Mouse (Mus musculus): ENCODE results near the gene Sertad3. TPM values are rescaled to one million over a fixed set of nuclear protein-coding genes. Genes with fewer than 3 reads are reported as not detected.
"Not testable (repeated sequence)": the region's sequence is repeated elsewhere in the genome, so short reads cannot be mapped to it uniquely, and the experiment has no call there.

Gene Sertad3
- polyA plus RNA-seq, 1 experiment from 2014 or later: 25.1 TPM

DNA sequence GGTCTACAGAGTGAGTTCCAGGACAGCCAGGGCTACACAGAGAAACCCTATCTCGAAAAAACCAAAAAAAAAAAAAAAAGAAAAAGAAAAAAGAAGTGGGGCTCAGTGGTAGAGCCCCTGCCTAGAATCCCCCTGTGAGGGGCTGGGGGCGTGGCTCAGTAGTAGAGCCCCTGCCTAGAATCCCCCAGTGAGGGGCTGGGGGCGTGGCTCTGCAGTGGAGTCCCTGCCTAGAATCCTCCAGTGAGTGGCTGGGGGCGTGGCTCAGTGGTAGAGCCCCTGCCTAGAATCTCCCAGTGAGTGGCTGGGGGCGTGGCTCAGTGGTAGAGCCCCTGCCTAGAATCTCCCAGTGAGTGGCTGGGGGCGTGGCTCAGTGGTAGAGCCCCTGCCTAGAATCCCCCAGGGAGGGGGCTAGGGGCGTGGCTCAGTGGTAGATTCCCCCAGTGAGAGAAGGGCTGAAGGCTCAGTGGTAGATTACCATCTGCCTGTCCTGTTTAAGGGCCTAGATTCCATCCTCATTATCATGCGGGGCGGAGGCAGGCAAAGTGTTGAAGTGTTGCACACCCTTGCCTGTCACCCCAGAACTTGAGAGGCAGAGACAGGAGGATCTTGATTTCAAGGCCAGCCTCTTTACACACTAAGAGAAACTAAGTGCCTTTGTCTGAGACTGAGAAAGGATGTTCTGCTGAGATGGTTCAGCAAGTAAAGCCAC, 21.2 kb downstream of the Sertad3 start:
- H3K27ac ChIP-seq (ENCODE audit: low read depth, low read length); H3K9me3 ChIP-seq (ENCODE audit: control insufficient read depth, low read length); H3K36me3 ChIP-seq (ENCODE audit: control insufficient read depth, insufficient read depth, low read length); H3K4me3 ChIP-seq (ENCODE audit: low read length); H3K4me2 ChIP-seq (replicated peaks; ENCODE audit: low read depth, low read length); ATAC-seq (ENCODE audit: low FRiP score, low TSS enrichment); H3K9ac ChIP-seq (ENCODE audit: low read depth, low read length); H3K27me3 ChIP-seq (ENCODE audit: control insufficient read depth, insufficient read depth, low read length): not testable (repeated sequence)
- 92% methylated on average over 9 of the region's 9 CpGs for WGBS
- H3K4me1 ChIP-seq (ENCODE audit: control insufficient read depth, insufficient read depth, low read length): peaks cover 11% of the 10 kb centered on the region; the same call in 1 of the 2 replicates

GRCm38 (mm10) chr7:27499036-27499435, 25.5 kb downstream of the Sertad3 start, which contains the start of gene Prx:
Gene Prx (plus strand): TSS chr7:27499324.
- no peak within 1 kb of the TSS for H3K4me2 ChIP-seq (replicated peaks; ENCODE audit: low read depth, low read length)
- H3K9me3 ChIP-seq (ENCODE audit: control insufficient read depth, low read length): no peaks in the 10 kb centered on the region
- peak; percentile 59 for ATAC-seq (ENCODE audit: low FRiP score, low TSS enrichment)
- H3K4me3 ChIP-seq (ENCODE audit: low read length): no peak within 1 kb of the TSS
- no peak within 1 kb of the TSS for H3K9ac ChIP-seq (ENCODE audit: low read depth, low read length)
- no peaks in the 10 kb centered on the region for H3K4me1 ChIP-seq (ENCODE audit: control insufficient read depth, insufficient read depth, low read length)
- no peak within 1 kb of the TSS for H3K27ac ChIP-seq (ENCODE audit: low read depth, low read length)
- no peaks in the 10 kb centered on the region for H3K27me3 ChIP-seq (ENCODE audit: control insufficient read depth, insufficient read depth, low read length)
- no peaks in the 10 kb centered on the region for H3K36me3 ChIP-seq (ENCODE audit: control insufficient read depth, insufficient read depth, low read length)
- WGBS: 43% methylated on average over 3 of the region's 3 CpGs

- no peak overlapping the region for H3K4me3 ChIP-seq (ENCODE audit: low read length)
- no peaks in the 10 kb centered on the region for H3K9me3 ChIP-seq (ENCODE audit: control insufficient read depth, low read length)
- H3K27me3 ChIP-seq (ENCODE audit: control insufficient read depth, insufficient read depth, low read length): no peaks in the 10 kb centered on the region
- no peak overlapping the region for H3K4me2 ChIP-seq (replicated peaks; ENCODE audit: low read depth, low read length)
- no peak overlapping the region for H3K27ac ChIP-seq (ENCODE audit: low read depth, low read length)
- WGBS: 66% methylated on average over 4 of the region's 4 CpGs
- no peak overlapping the region for H3K9ac ChIP-seq (ENCODE audit: low read depth, low read length)
- H3K36me3 ChIP-seq (ENCODE audit: control insufficient read depth, insufficient read depth, low read length): no peaks in the 10 kb centered on the region
- ATAC-seq (ENCODE audit: low FRiP score, low TSS enrichment): no peak
- H3K4me1 ChIP-seq (ENCODE audit: control insufficient read depth, insufficient read depth, low read length): peaks cover 1% of the 10 kb centered on the region
These were observed 28.1 kb downstream of the Sertad3 start for GRCm38 (mm10) chr7:27501620-27502019.

DNA sequence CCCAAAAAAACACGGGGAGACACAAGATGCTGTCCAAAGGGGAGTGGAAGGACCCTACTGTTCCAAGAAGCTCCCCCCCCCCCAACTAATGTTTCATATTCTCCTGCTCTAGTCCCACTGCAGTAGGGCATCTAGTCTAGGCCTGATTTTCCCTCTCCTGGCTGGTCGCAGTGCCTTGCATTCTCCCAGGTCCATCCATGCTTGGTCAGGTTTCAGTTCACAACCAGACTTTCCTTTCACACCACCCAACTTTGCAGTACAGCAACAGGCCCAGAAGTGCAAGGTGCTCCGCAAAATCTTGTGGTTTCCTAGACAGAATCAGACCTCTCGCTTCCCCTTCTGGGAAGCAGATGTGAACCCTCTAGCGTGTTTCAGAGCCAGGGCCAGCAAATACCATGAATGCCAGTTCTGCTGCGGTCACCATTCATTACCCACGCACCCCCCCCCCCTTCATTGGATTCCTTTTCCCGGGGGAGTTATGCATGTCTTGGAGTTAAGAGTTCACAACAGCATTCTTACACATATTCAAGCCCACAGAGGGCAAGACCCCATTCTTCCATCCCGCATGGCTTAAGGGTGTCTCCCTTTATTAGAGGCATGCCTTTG, 33.3 kb downstream of the Sertad3 start:
- Histone ChIP-seq H3K4me1 (ENCODE audit: control insufficient read depth, insufficient read depth, low read length) (peaks cover 8% of the 10 kb centered on the region), H3K27me3 (ENCODE audit: control insufficient read depth, insufficient read depth, low read length) (no peaks in the 10 kb centered on the region), H3K36me3 (ENCODE audit: control insufficient read depth, insufficient read depth, low read length) (no peaks in the 10 kb centered on the region), H3K4me3 (ENCODE audit: low read length) (peak overlapping the region; percentile 50), H3K9ac (ENCODE audit: low read depth, low read length) (peak overlapping the region; percentile 72; the same call in 1 of the 2 replicates), H3K4me2 (replicated peaks; ENCODE audit: low read depth, low read length) (peak overlapping the region; percentile 65), H3K27ac (ENCODE audit: low read depth, low read length) (peak overlapping the region; percentile 99), H3K9me3 (ENCODE audit: control insufficient read depth, low read length) (no peaks in the 10 kb centered on the region)
- 45% methylated on average over 9 of the region's 9 CpGs for WGBS
- ATAC-seq (ENCODE audit: low FRiP score, low TSS enrichment): no peak

DNA sequence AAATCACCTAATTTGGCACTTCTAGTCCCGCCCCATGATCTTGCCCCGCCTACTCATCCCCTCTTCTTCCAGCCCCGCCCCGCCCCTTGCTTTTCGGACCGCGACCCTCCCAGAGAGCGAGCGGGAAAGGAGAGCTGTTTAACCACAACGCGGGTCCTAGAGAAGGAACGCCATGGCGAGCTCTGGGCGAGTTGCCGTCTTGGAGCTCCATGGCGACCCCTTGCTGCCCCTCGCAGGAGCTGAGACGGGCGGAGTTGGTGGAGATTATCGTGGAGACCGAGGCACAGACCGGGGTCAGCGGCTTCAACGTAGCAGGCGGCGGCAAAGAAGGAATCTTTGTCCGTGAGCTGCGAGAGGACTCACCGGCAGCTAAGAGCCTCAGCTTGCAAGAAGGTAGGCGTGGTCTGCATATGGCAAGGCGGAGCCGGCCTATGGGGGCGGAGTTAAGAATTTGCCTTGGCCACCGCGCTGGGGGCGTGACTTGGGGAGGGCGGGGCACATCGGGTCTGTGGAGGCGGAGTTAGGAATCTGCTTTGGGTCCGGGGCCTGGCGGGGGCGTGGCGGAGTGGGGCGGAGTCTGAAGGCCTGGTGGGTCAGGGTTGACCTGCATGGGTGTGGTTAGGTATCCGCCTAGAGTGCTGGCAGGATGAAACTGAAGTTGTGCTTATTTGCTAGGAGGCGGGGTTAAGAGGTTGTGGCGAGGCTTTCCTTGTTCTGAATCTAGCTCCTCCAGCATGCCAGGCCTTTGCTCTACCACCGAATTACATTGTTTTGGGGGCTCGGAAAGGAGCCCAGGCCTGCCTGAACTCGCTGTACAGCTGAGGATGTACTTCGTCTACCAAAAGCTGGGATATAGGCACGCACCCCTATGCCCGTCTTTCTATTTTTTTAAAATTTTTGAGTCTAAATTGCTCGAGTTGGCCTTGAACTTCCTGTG, 34.4 kb downstream of the Sertad3 start:
- no peaks in the 10 kb centered on the region for H3K27me3 ChIP-seq (ENCODE audit: control insufficient read depth, insufficient read depth, low read length)
- peaks cover 8% of the 10 kb centered on the region for H3K4me1 ChIP-seq (ENCODE audit: control insufficient read depth, insufficient read depth, low read length)
- H3K9ac ChIP-seq (ENCODE audit: low read depth, low read length): peak overlapping the region; percentile 72
- H3K4me3 ChIP-seq (ENCODE audit: low read length): peak overlapping the region; percentile 50
- no peaks in the 10 kb centered on the region for H3K9me3 ChIP-seq (ENCODE audit: control insufficient read depth, low read length)
- H3K36me3 ChIP-seq (ENCODE audit: control insufficient read depth, insufficient read depth, low read length): no peaks in the 10 kb centered on the region
- under 1% methylated on average over 53 of the region's 54 CpGs for WGBS
- peak; percentile 94 for ATAC-seq (ENCODE audit: low FRiP score, low TSS enrichment)
- H3K27ac ChIP-seq (ENCODE audit: low read depth, low read length): peak overlapping the region; percentile 99
- peak overlapping the region; percentile 65 for H3K4me2 ChIP-seq (replicated peaks; ENCODE audit: low read depth, low read length)

DNA sequence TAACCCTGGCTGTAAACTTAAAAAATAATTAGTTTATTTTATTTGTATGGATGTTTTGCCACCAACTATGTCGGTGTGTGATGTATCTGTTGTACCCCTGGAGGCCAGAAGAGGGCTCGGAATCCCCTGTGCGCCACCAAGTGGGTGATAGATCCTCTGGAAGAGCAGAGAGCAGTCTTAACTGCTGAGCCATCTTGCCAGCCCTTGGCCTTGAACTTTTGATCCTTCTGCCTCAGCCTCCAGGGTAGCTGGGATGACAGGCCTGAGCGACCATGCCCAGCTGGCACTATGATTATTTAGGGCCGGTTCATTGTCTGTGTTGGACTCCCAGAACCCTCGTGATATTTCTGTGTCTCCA, 35.1 kb downstream of the Sertad3 start:
- peak; percentile 40 for ATAC-seq (ENCODE audit: low FRiP score, low TSS enrichment)
- H3K4me1 ChIP-seq (ENCODE audit: control insufficient read depth, insufficient read depth, low read length): peaks cover 8% of the 10 kb centered on the region

GRCm38 (mm10) chr7:27510809-27511208, 37.2 kb downstream of the Sertad3 start:
- no peak for ATAC-seq (ENCODE audit: low FRiP score, low TSS enrichment)
- no peak overlapping the region for H3K27ac ChIP-seq (ENCODE audit: low read depth, low read length)
- H3K9ac ChIP-seq (ENCODE audit: low read depth, low read length): no peak overlapping the region
- peaks cover 8% of the 10 kb centered on the region for H3K4me1 ChIP-seq (ENCODE audit: control insufficient read depth, insufficient read depth, low read length)
- H3K4me2 ChIP-seq (replicated peaks; ENCODE audit: low read depth, low read length): no peak overlapping the region
- H3K36me3 ChIP-seq (ENCODE audit: control insufficient read depth, insufficient read depth, low read length): no peaks in the 10 kb centered on the region
- H3K27me3 ChIP-seq (ENCODE audit: control insufficient read depth, insufficient read depth, low read length): no peaks in the 10 kb centered on the region
- no peaks in the 10 kb centered on the region for H3K9me3 ChIP-seq (ENCODE audit: control insufficient read depth, low read length)
- 91% methylated on average over 2 of the region's 2 CpGs for WGBS
- H3K4me3 ChIP-seq (ENCODE audit: low read length): no peak overlapping the region

More for the DNA sequence above, 35.1 kb downstream of the Sertad3 start:
- Histone ChIP-seq H3K36me3 (ENCODE audit: control insufficient read depth, insufficient read depth, low read length) (no peaks in the 10 kb centered on the region), H3K27me3 (ENCODE audit: control insufficient read depth, insufficient read depth, low read length) (no peaks in the 10 kb centered on the region), H3K9ac (ENCODE audit: low read depth, low read length) (no peak overlapping the region; the same call in 1 of the 2 replicates), H3K4me2 (replicated peaks; ENCODE audit: low read depth, low read length) (peak overlapping the region; percentile 65), H3K27ac (ENCODE audit: low read depth, low read length) (peak overlapping the region; percentile 80; the same call in 1 of the 2 replicates), H3K4me3 (ENCODE audit: low read length) (peak overlapping the region; percentile 50), H3K9me3 (ENCODE audit: control insufficient read depth, low read length) (no peaks in the 10 kb centered on the region)
- 22% methylated on average over 6 of the region's 6 CpGs for WGBS

DNA sequence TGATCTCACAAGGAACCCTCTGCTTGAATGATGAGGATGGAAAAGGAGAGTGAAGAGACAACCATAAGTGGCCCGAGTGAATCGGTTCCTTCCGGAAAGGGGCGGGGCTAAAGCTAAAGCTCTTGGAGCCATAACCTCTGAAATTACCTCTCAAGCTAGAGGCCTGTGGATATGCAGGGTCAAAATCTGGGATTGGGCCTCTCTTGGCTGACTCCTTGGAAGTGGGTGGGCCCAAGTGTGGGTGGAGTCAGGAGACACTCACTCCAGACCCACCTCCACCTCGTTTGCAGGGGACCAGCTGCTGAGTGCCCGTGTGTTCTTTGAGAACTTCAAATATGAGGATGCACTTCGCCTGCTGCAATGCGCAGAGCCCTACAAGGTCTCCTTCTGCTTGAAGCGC, 41.4 kb downstream of the Sertad3 start:
- Histone ChIP-seq H3K27me3 (ENCODE audit: control insufficient read depth, insufficient read depth, low read length) (no peaks in the 10 kb centered on the region), H3K9me3 (ENCODE audit: control insufficient read depth, low read length) (peaks cover 4% of the 10 kb centered on the region; the same call in 1 of the 2 replicates), H3K4me1 (ENCODE audit: control insufficient read depth, insufficient read depth, low read length) (no peaks in the 10 kb centered on the region), H3K4me3 (ENCODE audit: low read length) (no peak overlapping the region), H3K9ac (ENCODE audit: low read depth, low read length) (no peak overlapping the region), H3K36me3 (ENCODE audit: control insufficient read depth, insufficient read depth, low read length) (peaks cover 6% of the 10 kb centered on the region; the same call in 1 of the 2 replicates), H3K27ac (ENCODE audit: low read depth, low read length) (no peak overlapping the region), H3K4me2 (replicated peaks; ENCODE audit: low read depth, low read length) (no peak overlapping the region)
- 63% methylated on average over 9 of the region's 9 CpGs for WGBS
- ATAC-seq (ENCODE audit: low FRiP score, low TSS enrichment): no peak
